8 mouse cellular contexts compared by ENCODE assay signal in the genomic region with DNA sequence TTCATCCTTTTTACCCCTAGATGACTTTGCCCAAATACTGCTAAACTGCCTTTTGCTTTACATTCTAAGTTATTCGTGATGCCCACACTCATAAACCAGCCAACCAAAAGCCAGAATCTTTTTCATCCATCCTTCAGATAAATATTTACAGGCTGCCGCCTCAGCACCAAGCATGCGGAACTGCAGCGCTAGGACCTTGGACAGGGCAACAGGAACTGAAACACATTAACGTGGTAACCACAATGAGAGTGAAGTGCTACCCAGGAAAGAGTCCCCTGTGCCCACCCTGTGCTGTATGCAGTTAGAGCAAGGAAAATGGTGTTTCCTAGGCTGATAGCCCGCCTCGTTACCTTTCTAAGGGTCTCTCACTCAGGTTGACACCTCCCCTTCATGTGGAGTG. TPM values are rescaled to one million over a fixed set of nuclear protein-coding genes. Genes with fewer than 3 reads are reported as not detected.
DNase-seq lines count a peak whose midpoint lies in the region; ATAC-seq and TF ChIP-seq lines count a peak whose summit lies in the region.

No protein-coding gene starts in this region.

- no peaks in the 10 kb centered on the region for H3K9me3 ChIP-seq in forebrain, embryonic 14.5 days (replicated peaks; ENCODE audit: control insufficient read depth, low read length)
- H3K9me3 ChIP-seq in intestine, postnatal 0 days (ENCODE audit: control insufficient read depth), result no peaks in the 10 kb centered on the region
- H3K9me3 ChIP-seq in neural tube, embryonic 15.5 days (replicated peaks), result no peaks in the 10 kb centered on the region

- 0 out of 2 replicates have a peak overlapping the region, but pooled peaks have one; percentile 14 for H3K27ac ChIP-seq in forebrain, embryonic 14.5 days (ENCODE audit: low read depth, low read length)
- H3K27ac ChIP-seq in intestine, postnatal 0 days (ENCODE audit: low read depth, low read length), result no peak overlapping the region
- H3K27ac ChIP-seq in neural tube, embryonic 15.5 days (replicated peaks), result peak overlapping the region; percentile 45; the same call in 1 of the 2 replicates

- ATAC-seq in forebrain, embryonic 14.5 days, result peak; percentile 9; the same call in 1 of the 2 replicates
- ATAC-seq in intestine, postnatal 0 days, result peak; percentile 34
- peak; percentile 23 for ATAC-seq in neural tube, embryonic 15.5 days (ENCODE audit: low FRiP score)

- H3K4me1 ChIP-seq in forebrain, embryonic 14.5 days (ENCODE audit: control insufficient read depth, insufficient read depth, low read length), result peaks cover 10% of the 10 kb centered on the region
- H3K4me1 ChIP-seq in intestine, postnatal 0 days (replicated peaks; ENCODE audit: control insufficient read depth, insufficient read depth, low read length), result peaks cover 5% of the 10 kb centered on the region; the same call in 1 of the 2 replicates
- peaks cover 10% of the 10 kb centered on the region for H3K4me1 ChIP-seq in lung, adult 2 months (ENCODE audit: control insufficient read depth, insufficient read depth, low read length)
- H3K4me1 ChIP-seq in neural tube, embryonic 15.5 days, result peaks cover 25% of the 10 kb centered on the region

- peaks cover 13% of the 10 kb centered on the region; the same call in 1 of the 2 replicates for H3K36me3 ChIP-seq in forebrain, embryonic 14.5 days (ENCODE audit: control insufficient read depth, insufficient read depth, low read length)
- peaks cover 11% of the 10 kb centered on the region; the same call in 1 of the 2 replicates for H3K36me3 ChIP-seq in intestine, postnatal 0 days (ENCODE audit: control insufficient read depth, insufficient read depth)
- peaks cover 22% of the 10 kb centered on the region for H3K36me3 ChIP-seq in neural tube, embryonic 15.5 days

- no peak for TF ChIP-seq POLR2A in lung, adult 2 months (IDR thresholded peaks at IDR 0.05; ENCODE audit: borderline replicate concordance, extremely low read depth, low read depth, low read length)

- intact Hi-C loops in left cerebral cortex, postnatal 25 days (cut with DNase I), result no loop called here

- no peaks in the 10 kb centered on the region for H3K27me3 ChIP-seq in forebrain, embryonic 14.5 days (replicated peaks; ENCODE audit: control insufficient read depth, insufficient read depth, low read length)
- no peaks in the 10 kb centered on the region for H3K27me3 ChIP-seq in intestine, postnatal 0 days (replicated peaks; ENCODE audit: control insufficient read depth, insufficient read depth, low read length)
- no peaks in the 10 kb centered on the region for H3K27me3 ChIP-seq in neural tube, embryonic 15.5 days (replicated peaks)

- peak overlapping the region; percentile 58; the same call in 1 of the 2 replicates for H3K4me3 ChIP-seq in forebrain, embryonic 14.5 days (ENCODE audit: low read depth, low read length)
- H3K4me3 ChIP-seq in intestine, postnatal 0 days (ENCODE audit: low read depth, low read length), result peak overlapping the region; percentile 67
- no peak overlapping the region for H3K4me3 ChIP-seq in lung, adult 2 months (replicated peaks; ENCODE audit: extremely low read depth, low read depth, low read length)
- peak overlapping the region; percentile 68 for H3K4me3 ChIP-seq in neural tube, embryonic 15.5 days (replicated peaks)

- peak overlapping the region; percentile 49 for H3K9ac ChIP-seq in forebrain, embryonic 14.5 days (ENCODE audit: low read length)
- no peak overlapping the region for H3K9ac ChIP-seq in intestine, postnatal 0 days (ENCODE audit: low read depth, low read length)
- 0 out of 2 replicates have a peak overlapping the region, but pooled peaks have one; percentile 23 for H3K9ac ChIP-seq in neural tube, embryonic 15.5 days (replicated peaks)

- WGBS in forebrain, embryonic 14.5 days, result 20% methylated on average over 7 of the region's 7 CpGs
- WGBS in intestine, postnatal 0 days, result 9% methylated on average over 7 of the region's 7 CpGs
- 12% methylated on average over 7 of the region's 7 CpGs for WGBS in lung, adult 2 months
- 29% methylated on average over 7 of the region's 7 CpGs for WGBS in neural tube, embryonic 15.5 days

- DNase-seq in urinary bladder, postnatal 14 days (ENCODE audit: low spot score), result peak; percentile 45
- no peak for DNase-seq in urinary bladder, postnatal 10 days (ENCODE audit: low spot score)
- DNase-seq in forebrain, embryonic 14.5 days (ENCODE audit: low spot score), result no peak
- DNase-seq in lung, adult 2 months, result peak; percentile 16
- DNase-seq in frontal cortex, postnatal 10 days (ENCODE audit: low spot score in 2 of 2), result no peak
- DNase-seq in left cerebral cortex, postnatal 25 days (ENCODE audit: low spot score in 2 of 2), result no peak

- no peak for TF ChIP-seq CTCF in intestine, postnatal 0 days (IDR thresholded peaks at IDR 0.05; ENCODE audit: low read depth)
- no peak for TF ChIP-seq CTCF in lung, adult 2 months (IDR thresholded peaks at IDR 0.05; ENCODE audit: insufficient read depth, low read length)

- H3K4me2 ChIP-seq in forebrain, embryonic 14.5 days (ENCODE audit: low read length), result peak overlapping the region; percentile 72
- peak overlapping the region; percentile 70 for H3K4me2 ChIP-seq in intestine, postnatal 0 days (replicated peaks; ENCODE audit: low read depth)
- H3K4me2 ChIP-seq in neural tube, embryonic 15.5 days, result peak overlapping the region; percentile 73

RNA-seq across cellular contexts. Expression of a gene that starts 0.6 kb away (rescaled TPM):
- 31.3 and 34.9 TPM in 2 replicates for polyA plus RNA-seq in forebrain, embryonic 14.5 days (2014; fragmentation: Nextera tagmentation; extraction: Ambion mirVana)
- 11.7 and 12.6 TPM in 2 replicates for polyA plus RNA-seq in intestine, postnatal 0 days (2015; fragmentation: Nextera tagmentation; extraction: Ambion mirVana)
- polyA plus RNA-seq in lung, adult 2 months (2012; rRNA removed), result 2.0 and 3.5 TPM in 2 replicates
- 25.3 and 25.9 TPM in 2 replicates for polyA plus RNA-seq in neural tube, embryonic 15.5 days (2015; fragmentation: Nextera tagmentation; extraction: Ambion mirVana)
- total RNA-seq in left cerebral cortex, postnatal 25 days (2021), result 10 to 100 TPM; 14.8 to 17.3 TPM

RNA-seq across cellular contexts. Expression of a gene that starts 26.0 kb away (rescaled TPM):
- 31.4 and 39.2 TPM in 2 replicates for polyA plus RNA-seq in forebrain, embryonic 14.5 days (2014; fragmentation: Nextera tagmentation; extraction: Ambion mirVana)
- 42.3 and 43.2 TPM in 2 replicates for polyA plus RNA-seq in intestine, postnatal 0 days (2015; fragmentation: Nextera tagmentation; extraction: Ambion mirVana)
- polyA plus RNA-seq in lung, adult 2 months (2012; rRNA removed), result 3.6 and 5.9 TPM in 2 replicates
- polyA plus RNA-seq in neural tube, embryonic 15.5 days (2015; fragmentation: Nextera tagmentation; extraction: Ambion mirVana), result 52.9 and 59.0 TPM in 2 replicates
- 10 to 100 TPM; 39.7 to 40.6 TPM for total RNA-seq in left cerebral cortex, postnatal 25 days (2021)

RNA-seq across cellular contexts. Expression of a gene that starts 26.2 kb away (rescaled TPM):
- 3.4 and 3.9 TPM in 2 replicates for polyA plus RNA-seq in forebrain, embryonic 14.5 days (2014; fragmentation: Nextera tagmentation; extraction: Ambion mirVana)
- 0.37 and 0.38 TPM in 2 replicates for polyA plus RNA-seq in intestine, postnatal 0 days (2015; fragmentation: Nextera tagmentation; extraction: Ambion mirVana)
- polyA plus RNA-seq in lung, adult 2 months (2012; rRNA removed), result 0.14 and 0.22 TPM in 2 replicates
- polyA plus RNA-seq in neural tube, embryonic 15.5 days (2015; fragmentation: Nextera tagmentation; extraction: Ambion mirVana), result 1.6 and 2.2 TPM in 2 replicates
- 1 to 10 TPM in 1 of 2 experiments, under 1 TPM in 1; 0.55 to 1.3 TPM for total RNA-seq in left cerebral cortex, postnatal 25 days (2021)

RNA-seq across cellular contexts. Expression of a gene that starts 56.4 kb away (rescaled TPM):
- 23.4 and 30.3 TPM in 2 replicates for polyA plus RNA-seq in forebrain, embryonic 14.5 days (2014; fragmentation: Nextera tagmentation; extraction: Ambion mirVana)
- polyA plus RNA-seq in intestine, postnatal 0 days (2015; fragmentation: Nextera tagmentation; extraction: Ambion mirVana), result 18.6 and 20.3 TPM in 2 replicates
- 4.6 and 6.0 TPM in 2 replicates for polyA plus RNA-seq in lung, adult 2 months (2012; rRNA removed)
- 30.7 and 33.8 TPM in 2 replicates for polyA plus RNA-seq in neural tube, embryonic 15.5 days (2015; fragmentation: Nextera tagmentation; extraction: Ambion mirVana)
- total RNA-seq in left cerebral cortex, postnatal 25 days (2021), result 10 to 100 TPM; 18.6 to 19.5 TPM

Comparison
In these comparisons a context has a peak if more than half of its experiments do, and no peak if none do; other contexts are left out.
1. DNase-seq: peak in urinary bladder, postnatal 14 days (single experiment) and lung, adult 2 months (single experiment); none in urinary bladder, postnatal 10 days (single experiment), forebrain, embryonic 14.5 days (single experiment), frontal cortex, postnatal 10 days (0 of 2) and left cerebral cortex, postnatal 25 days (0 of 2).
2. Peak in every context shown above with its lines, with median percentiles within 50 percentile points of each other: ATAC-seq and H3K4me2 ChIP-seq.